Mouse (Mus musculus) frontal cortex, adult 2 months (tissue): ENCODE data around the gene Trim15. TPM values are rescaled to one million over a fixed set of nuclear protein-coding genes. Genes with fewer than 3 reads are reported as not detected.

Source experiments
- DNase-seq, 2 experiments: peaks; one replicate each; pipeline ENCODE4 v3.0.0; 2022; ENCODE audit warnings: low spot score in 1 of 2; ENCODE audit errors: extremely low spot score in 1 of 2
- polyA plus RNA-seq: library from polyadenylated mRNA; depleted of rRNA; stranded (reverse); fragments of >200 nt; gene quantifications from 2 replicates; pipeline ENCODE4 v1.2.3, GENCODE M21; 2012; rRNA removed

Gene Trim15
- polyA plus RNA-seq, 1 experiment = 0.04 TPM

DNA sequence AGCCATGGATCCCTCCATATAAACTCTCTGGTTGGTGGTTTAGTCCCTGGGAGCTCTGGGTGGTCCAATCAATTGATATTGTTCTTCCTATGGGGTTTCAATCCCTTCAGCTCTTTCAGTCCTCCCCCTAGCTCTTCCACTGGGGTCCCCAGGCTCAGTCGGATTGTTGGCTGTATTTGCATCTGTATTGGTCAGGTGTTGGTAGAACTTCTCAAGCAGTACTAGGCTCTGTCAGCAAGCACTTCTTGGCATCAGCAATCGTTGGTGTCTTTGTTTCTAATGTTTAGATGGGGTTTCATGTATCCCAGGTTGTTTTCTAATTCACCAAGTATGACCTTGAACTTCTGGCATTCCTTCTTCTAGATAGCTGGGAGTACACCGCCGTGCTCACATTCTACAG is 34.3 kb downstream of the Trim15 start:
- no peak for DNase-seq

DNA sequence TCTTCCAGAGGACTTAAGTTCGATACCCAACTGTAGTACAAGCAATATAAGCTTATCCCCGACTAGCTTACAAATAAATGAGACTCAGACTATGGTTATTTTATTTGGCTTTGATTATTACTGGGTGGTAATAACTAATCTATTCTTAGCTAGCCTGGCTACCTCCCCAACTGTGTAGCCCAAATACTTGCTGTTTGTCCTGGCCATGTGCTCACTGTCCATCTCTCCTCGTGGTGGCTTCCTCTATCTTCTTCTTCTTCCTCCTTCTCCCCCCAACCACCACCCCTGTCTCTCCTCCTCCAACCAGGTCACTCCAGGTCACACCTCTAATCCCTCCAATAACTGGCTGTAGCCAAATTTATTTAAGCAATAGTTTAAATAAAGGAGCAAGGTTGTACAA is 36.5 kb downstream of the Trim15 start:
- DNase-seq = no peak

DNA sequence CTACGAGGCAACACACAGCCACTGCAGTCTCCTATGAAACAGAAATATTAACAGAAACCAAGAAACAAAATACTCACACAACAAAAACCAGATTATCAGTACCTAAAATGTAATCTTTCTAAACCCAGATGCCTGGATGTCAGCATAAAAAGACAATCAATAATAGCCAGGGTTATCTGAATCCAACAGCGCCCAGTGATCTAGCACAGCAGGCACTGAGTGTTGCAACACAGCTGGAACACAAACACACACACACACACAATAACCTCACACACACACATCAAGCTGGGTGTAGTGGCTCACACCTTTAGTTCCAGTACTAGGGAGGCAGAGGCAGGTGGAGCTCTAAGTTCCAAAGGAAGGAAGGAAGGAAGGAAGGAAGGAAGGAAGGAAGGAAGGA is 38.5 kb downstream of the Trim15 start:
- no peak for DNase-seq

DNA sequence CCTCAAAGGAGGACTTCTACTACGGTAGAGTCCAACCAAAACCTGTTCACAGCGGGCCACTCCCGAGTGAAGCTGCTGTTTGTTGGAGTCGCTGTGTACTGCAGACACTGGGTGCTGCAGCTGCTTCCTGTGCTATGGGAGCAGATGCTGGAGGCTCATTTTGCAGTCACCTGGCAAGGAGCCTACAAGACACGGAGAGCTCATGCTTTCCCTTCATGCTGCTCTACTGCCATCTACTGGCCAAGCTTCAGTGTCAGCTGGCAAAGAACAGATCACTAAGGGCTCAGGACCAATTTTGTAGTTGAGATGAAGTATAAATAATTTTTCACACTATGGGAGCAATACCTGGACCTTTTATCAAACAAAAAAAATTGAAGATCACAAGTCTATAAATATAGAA is 41.0 kb downstream of the Trim15 start:
- DNase-seq = peak; percentile 87 to 96

DNA sequence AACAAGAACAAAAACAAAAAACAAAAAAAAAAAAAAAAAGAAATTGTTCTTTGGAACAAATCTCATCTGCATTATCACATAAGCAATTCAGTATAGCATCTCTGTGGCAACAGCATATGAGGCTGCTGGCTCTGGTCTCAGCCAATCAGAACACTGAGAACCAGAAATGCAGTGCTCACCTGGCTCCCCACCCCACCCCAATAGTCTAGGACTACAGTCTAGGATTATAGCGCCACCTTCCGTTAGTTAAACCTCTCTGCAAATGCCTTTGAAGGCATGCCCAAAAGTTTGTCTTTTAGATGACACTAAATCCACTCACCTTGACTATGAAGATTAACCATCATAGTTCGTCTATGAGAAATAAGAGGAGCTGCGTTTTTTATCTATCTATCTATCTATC is 41.5 kb downstream of the Trim15 start:
- peak in 1 of 2 experiments; percentile 36 for DNase-seq

DNA sequence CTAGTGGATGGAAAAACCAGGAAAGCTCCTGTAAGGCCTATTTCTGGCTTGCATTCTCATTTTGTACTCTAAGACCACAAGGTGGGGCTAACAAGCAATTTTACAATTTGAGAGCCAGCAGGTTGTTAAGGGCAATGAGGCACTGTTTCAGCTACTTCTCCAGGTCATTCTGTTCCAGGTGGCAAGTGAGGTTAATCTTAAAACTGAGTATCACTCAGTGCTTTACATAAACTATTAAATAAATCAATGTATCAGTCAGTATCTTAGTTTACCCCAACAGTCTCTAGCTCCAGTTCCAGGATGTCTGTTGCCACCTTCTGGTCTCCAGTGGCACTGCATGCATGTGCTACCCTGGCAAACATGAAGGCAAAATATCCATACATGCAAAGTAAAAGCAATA is 43.0 kb downstream of the Trim15 start:
- peak in 1 of 2 experiments; percentile 63 for DNase-seq

DNA sequence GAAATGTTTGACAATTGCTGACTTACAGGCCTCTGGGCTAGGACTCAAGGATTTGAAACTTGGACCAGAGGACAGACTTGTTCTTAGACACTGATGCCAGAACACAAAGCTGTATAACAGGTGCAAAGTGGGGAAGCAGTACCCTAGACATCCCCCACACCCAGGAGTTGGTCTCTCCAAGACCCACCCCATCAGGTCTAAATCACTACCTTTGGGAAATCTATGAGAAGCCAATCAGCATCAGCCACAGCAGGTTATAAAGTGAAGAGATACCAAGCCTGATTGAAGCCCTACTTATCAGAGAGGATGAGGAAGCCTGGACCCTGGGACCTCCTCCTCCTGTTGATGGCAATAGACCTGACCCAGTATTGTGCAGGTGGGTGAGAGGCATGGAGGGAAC is 55.1 kb downstream of the Trim15 start, which contains the start of gene H2-M10.6:
H2-M10.6 (plus strand) TSS at position 301 of the 400 bp plus-strand sequence.
- DNase-seq = no peak

Other genes starting within 250 kb of the Trim15 start
- gene H2-M9, start 224.5 kb downstream of the Trim15 start, polyA plus RNA-seq = not detected in 2 replicates
- gene H2-M1, start 195.0 kb downstream of the Trim15 start, polyA plus RNA-seq = not detected in 2 replicates
- gene H2-M10.5, start 94.3 kb downstream of the Trim15 start, polyA plus RNA-seq = not detected in 2 replicates
- not detected in 2 replicates for gene H2-M10.6, start 55.0 kb downstream of the Trim15 start, polyA plus RNA-seq
- gene Trim26, start 30.1 kb downstream of the Trim15 start, polyA plus RNA-seq = 20.8 and 21.9 TPM in 2 replicates
- gene Trim10, start 2.4 kb upstream of the Trim15 start, polyA plus RNA-seq = 0.06 and 0.08 TPM in 2 replicates
- gene Trim40, start 22.9 kb upstream of the Trim15 start, polyA plus RNA-seq = 0.22 and 0.29 TPM in 2 replicates
- not detected in 2 replicates for gene Trim31, start 30.9 kb upstream of the Trim15 start, polyA plus RNA-seq
- 4.0 and 5.1 TPM in 2 replicates for gene Rnf39, start 75.7 kb upstream of the Trim15 start, polyA plus RNA-seq
- gene Ppp1r11, start 84.5 kb upstream of the Trim15 start, polyA plus RNA-seq = 186 and 189 TPM in 2 replicates
- gene Znrd1, start 91.3 kb upstream of the Trim15 start, polyA plus RNA-seq = 36.4 and 42.2 TPM in 2 replicates
- 6.0 and 6.9 TPM in 2 replicates for gene Znrd1as, start 91.4 kb upstream of the Trim15 start, polyA plus RNA-seq
- gene 2410137M14Rik, start 114.0 kb upstream of the Trim15 start, polyA plus RNA-seq = 0.42 and 1.1 TPM in 2 replicates
- 2.8 and 3.3 TPM in 2 replicates for gene H2-M5, start 122.3 kb upstream of the Trim15 start, polyA plus RNA-seq
- gene Zfp57, start 134.0 kb upstream of the Trim15 start, polyA plus RNA-seq = 30.3 and 40.6 TPM in 2 replicates
- 43.8 and 54.7 TPM in 2 replicates for gene Mog, start 156.2 kb upstream of the Trim15 start, polyA plus RNA-seq
- 430 and 435 TPM in 2 replicates for gene Gabbr1, start 178.8 kb upstream of the Trim15 start, polyA plus RNA-seq
- gene Olfr90, start 221.3 kb upstream of the Trim15 start, polyA plus RNA-seq = 0.04 TPM in 1 of 2 replicates, not detected in the other
- not detected in 2 replicates for gene Olfr91, start 231.1 kb upstream of the Trim15 start, polyA plus RNA-seq